Mouse (Mus musculus) neural tube, embryonic 15.5 days (tissue): ENCODE data around the gene Oprl1. TPM values are rescaled to one million over a fixed set of nuclear protein-coding genes. Genes with fewer than 3 reads are reported as not detected.

Experiments used
- ATAC-seq: fragments of 200-750 bp; cut with Nextera tagmentation; 2 replicates; pipeline ENCODE4 v1.8.0; 2017; ENCODE audit warnings: mild to moderate bottlenecking, moderate TSS enrichment, moderate library complexity; ENCODE audit not compliant: low FRiP score
- H3K27ac ChIP-seq: fragments of 300-500 bp; sonication (generic); replicated peaks from 2 replicates; pipeline ENCODE4 v1.5.1; 2015; ENCODE audit warnings: mild to moderate bottlenecking, inconsistent platforms
- H3K27me3 ChIP-seq: fragments of 300-500 bp; sonication (generic); replicated peaks from 2 replicates; pipeline ENCODE4 v1.6.1; 2015; ENCODE audit warnings: inconsistent platforms
- H3K36me3 ChIP-seq: fragments of 300-500 bp; sonication (generic); 2 replicates; pipeline ENCODE4 v1.6.1; 2015; ENCODE audit warnings: inconsistent platforms
- H3K4me1 ChIP-seq: fragments of 300-500 bp; sonication (generic); 2 replicates; pipeline ENCODE4 v1.6.1; 2015; ENCODE audit warnings: inconsistent platforms
- H3K4me2 ChIP-seq: fragments of 300-500 bp; sonication (generic); 2 replicates; pipeline ENCODE4 v1.6.1; 2015; ENCODE audit warnings: inconsistent platforms, mild to moderate bottlenecking, moderate library complexity
- H3K4me3 ChIP-seq: fragments of 300-500 bp; sonication (generic); replicated peaks from 2 replicates; pipeline ENCODE4 v1.5.1; 2015; ENCODE audit warnings: mild to moderate bottlenecking, inconsistent platforms
- H3K9ac ChIP-seq: fragments of 300-500 bp; sonication (generic); replicated peaks from 2 replicates; pipeline ENCODE4 v1.6.1; 2015; ENCODE audit warnings: mild to moderate bottlenecking, inconsistent platforms
- H3K9me3 ChIP-seq: fragments of 300-500 bp; sonication (generic); replicated peaks from 2 replicates; pipeline ENCODE4 v1.6.1; 2016; ENCODE audit warnings: inconsistent platforms
- WGBS: fragments of 180-500 bp; shearing (Covaris S2); methylation state at CpG from one replicate; pipeline ENCODE4 v1.1.7; 2015; ENCODE audit warnings: mixed read lengths; 5-methylcytosine and 5-hydroxymethylcytosine counted together
- polyA plus RNA-seq: library from polyadenylated mRNA; unstranded; fragments of >200 nt; fragmentation: Nextera tagmentation; extraction: Ambion mirVana; gene quantifications from 2 replicates; pipeline ENCODE4 v1.2.1, GENCODE M21; 2015

Gene Oprl1
- polyA plus RNA-seq, 1 experiment from 2014 or later = 87.0 TPM

GRCm38 (mm10) chr2:181679951-181680715, 34.7 kb upstream of the Oprl1 start, which contains the start of gene Tcea2:
Tcea2 (plus strand) TSS chr2:181680310.
- Histone ChIP-seq H3K9me3 (no peaks in the 10 kb centered on the region), H3K27ac (peak within 1 kb of the TSS; percentile 76), H3K9ac (peak within 1 kb of the TSS; percentile 78), H3K4me3 (peak within 1 kb of the TSS; percentile 58), H3K4me2 (peak within 1 kb of the TSS; percentile 83), H3K36me3 (peaks cover 5% of the 10 kb centered on the region; the same call in 1 of the 2 replicates), H3K4me1 (peaks cover 40% of the 10 kb centered on the region), H3K27me3 (no peaks in the 10 kb centered on the region)
- under 1% methylated on average over 69 of the region's 69 CpGs for WGBS
- peak; percentile 64 for ATAC-seq

- Histone ChIP-seq H3K36me3 (peaks cover 7% of the 10 kb centered on the region; the same call in 1 of the 2 replicates), H3K9ac (peak overlapping the region; percentile 78), H3K9me3 (no peaks in the 10 kb centered on the region), H3K27ac (peak overlapping the region; percentile 76), H3K4me1 (peaks cover 35% of the 10 kb centered on the region), H3K4me2 (peak overlapping the region; percentile 83), H3K4me3 (peak overlapping the region; percentile 58), H3K27me3 (no peaks in the 10 kb centered on the region)
- WGBS = 18% methylated on average over 7 of the region's 7 CpGs
- peak; percentile 45 for ATAC-seq
These were observed 34.1 kb upstream of the Oprl1 start for GRCm38 (mm10) chr2:181680716-181681117.

GRCm38 (mm10) chr2:181681978-181682377, 32.8 kb upstream of the Oprl1 start:
- ATAC-seq = no peak
- Histone ChIP-seq H3K36me3 (peaks cover 18% of the 10 kb centered on the region), H3K4me2 (no peak overlapping the region), H3K27me3 (no peaks in the 10 kb centered on the region), H3K9ac (no peak overlapping the region), H3K9me3 (no peaks in the 10 kb centered on the region), H3K4me3 (no peak overlapping the region), H3K27ac (no peak overlapping the region), H3K4me1 (peaks cover 28% of the 10 kb centered on the region)
- 95% methylated on average over 1 of the region's 1 CpGs for whole genome bisulfite sequencing

GRCm38 (mm10) chr2:181683381-181683780, 31.4 kb upstream of the Oprl1 start:
- no peak overlapping the region for H3K4me3 ChIP-seq
- H3K36me3 ChIP-seq = peaks cover 32% of the 10 kb centered on the region
- H3K4me2 ChIP-seq = no peak overlapping the region
- no peak overlapping the region for H3K9ac ChIP-seq
- H3K4me1 ChIP-seq = peaks cover 28% of the 10 kb centered on the region
- no peak overlapping the region for H3K27ac ChIP-seq
- H3K27me3 ChIP-seq = no peaks in the 10 kb centered on the region
- H3K9me3 ChIP-seq = no peaks in the 10 kb centered on the region
- no peak for ATAC-seq
- WGBS = 68% methylated on average over 4 of the region's 4 CpGs

GRCm38 (mm10) chr2:181684713-181685112, 30.1 kb upstream of the Oprl1 start:
- Histone ChIP-seq H3K36me3 (peaks cover 43% of the 10 kb centered on the region), H3K27ac (no peak overlapping the region), H3K27me3 (no peaks in the 10 kb centered on the region), H3K4me1 (peaks cover 23% of the 10 kb centered on the region), H3K9ac (no peak overlapping the region), H3K4me2 (no peak overlapping the region), H3K9me3 (no peaks in the 10 kb centered on the region), H3K4me3 (no peak overlapping the region)
- 97% methylated on average over 1 of the region's 1 CpGs for WGBS
- no peak for ATAC-seq

- H3K9ac ChIP-seq = no peak overlapping the region
- H3K27ac ChIP-seq = no peak overlapping the region
- no peaks in the 10 kb centered on the region for H3K9me3 ChIP-seq
- H3K4me3 ChIP-seq = no peak overlapping the region
- no peak overlapping the region for H3K4me2 ChIP-seq
- 96% methylated on average over 4 of the region's 4 CpGs for WGBS
- no peak for ATAC-seq
- H3K4me1 ChIP-seq = peaks cover 23% of the 10 kb centered on the region
- H3K27me3 ChIP-seq = no peaks in the 10 kb centered on the region
- H3K36me3 ChIP-seq = peaks cover 45% of the 10 kb centered on the region
These were observed 29.1 kb upstream of the Oprl1 start for GRCm38 (mm10) chr2:181685686-181686085.

GRCm38 (mm10) chr2:181687586-181687985, 27.2 kb upstream of the Oprl1 start:
- peaks cover 45% of the 10 kb centered on the region for H3K36me3 ChIP-seq
- peaks cover 22% of the 10 kb centered on the region for H3K4me1 ChIP-seq
- WGBS = 95% methylated on average over 8 of the region's 8 CpGs
- no peak overlapping the region for H3K27ac ChIP-seq
- no peak overlapping the region for H3K4me3 ChIP-seq
- H3K9me3 ChIP-seq = no peaks in the 10 kb centered on the region
- no peak overlapping the region for H3K4me2 ChIP-seq
- H3K27me3 ChIP-seq = no peaks in the 10 kb centered on the region
- ATAC-seq = no peak
- H3K9ac ChIP-seq = no peak overlapping the region

- Histone ChIP-seq H3K4me1 (peaks cover 35% of the 10 kb centered on the region), H3K4me3 (no peak overlapping the region), H3K36me3 (peaks cover 45% of the 10 kb centered on the region), H3K27ac (no peak overlapping the region), H3K9ac (no peak overlapping the region), H3K4me2 (no peak overlapping the region), H3K27me3 (no peaks in the 10 kb centered on the region), H3K9me3 (no peaks in the 10 kb centered on the region)
- ATAC-seq = no peak
- 92% methylated on average over 10 of the region's 10 CpGs for WGBS
These were observed 25.2 kb upstream of the Oprl1 start for GRCm38 (mm10) chr2:181689466-181690160.

- no peaks in the 10 kb centered on the region for H3K9me3 ChIP-seq
- no peaks in the 10 kb centered on the region for H3K27me3 ChIP-seq
- no peak overlapping the region for H3K27ac ChIP-seq
- 91% methylated on average over 6 of the region's 6 CpGs for WGBS
- no peak for ATAC-seq
- H3K9ac ChIP-seq = no peak overlapping the region
- H3K4me2 ChIP-seq = no peak overlapping the region
- H3K4me3 ChIP-seq = no peak overlapping the region
- peaks cover 35% of the 10 kb centered on the region for H3K36me3 ChIP-seq
- peaks cover 36% of the 10 kb centered on the region for H3K4me1 ChIP-seq
These were observed 23.7 kb upstream of the Oprl1 start for GRCm38 (mm10) chr2:181691083-181691482.

GRCm38 (mm10) chr2:181691571-181691970, 23.2 kb upstream of the Oprl1 start:
- H3K27me3 ChIP-seq = no peaks in the 10 kb centered on the region
- no peaks in the 10 kb centered on the region for H3K9me3 ChIP-seq
- ATAC-seq = no peak
- WGBS = 93% methylated on average over 4 of the region's 4 CpGs
- peaks cover 31% of the 10 kb centered on the region for H3K36me3 ChIP-seq
- H3K27ac ChIP-seq = no peak overlapping the region
- H3K4me1 ChIP-seq = peaks cover 36% of the 10 kb centered on the region
- H3K9ac ChIP-seq = no peak overlapping the region
- no peak overlapping the region for H3K4me3 ChIP-seq
- H3K4me2 ChIP-seq = no peak overlapping the region

GRCm38 (mm10) chr2:181692304-181692703, 22.5 kb upstream of the Oprl1 start:
- H3K27ac ChIP-seq = no peak overlapping the region
- peak overlapping the region; percentile 71 for H3K4me3 ChIP-seq
- 98% methylated on average over 3 of the region's 3 CpGs for WGBS
- H3K4me1 ChIP-seq = peaks cover 36% of the 10 kb centered on the region
- H3K27me3 ChIP-seq = no peaks in the 10 kb centered on the region
- H3K9me3 ChIP-seq = no peaks in the 10 kb centered on the region
- ATAC-seq = no peak
- peak overlapping the region; percentile 97 for H3K4me2 ChIP-seq
- no peak overlapping the region for H3K9ac ChIP-seq
- H3K36me3 ChIP-seq = peaks cover 24% of the 10 kb centered on the region
